Mouse (Mus musculus) embryo, embryonic 11.5 days (tissue): ENCODE measurements around the gene Lman2.
A peak's percentile ranks its signal among the peaks of the same experiment; 100 is the strongest.

ENCODE experiments used
- DNase-seq: peaks from one replicate; pipeline ENCODE4 v3.0.0-alpha.2; 2012; ENCODE audit warnings: low read depth, low spot score

Lman2 gene

GRCm38 (mm10) chr13:55362453-55363060 lies at the start of gene Lman2:
TSS of gene Lman2 (minus strand) at chr13:55362783.
- DNase-seq = peak; percentile 96

- no peak for DNase-seq
Observed at GRCm38 (mm10) chr13:55411826-55412225, 49.2 kb upstream of the Lman2 start.

GRCm38 (mm10) chr13:55408546-55409120 lies 46.0 kb upstream of the Lman2 start:
- no peak for DNase-seq

GRCm38 (mm10) chr13:55407341-55407740 lies 44.8 kb upstream of the Lman2 start:
- DNase-seq = no peak

- no peak for DNase-seq
Observed at GRCm38 (mm10) chr13:55405783-55406390, 43.3 kb upstream of the Lman2 start.

GRCm38 (mm10) chr13:55404853-55405782 lies 42.5 kb upstream of the Lman2 start:
- DNase-seq = peak; percentile 77

GRCm38 (mm10) chr13:55403935-55404852 lies 41.6 kb upstream of the Lman2 start:
- DNase-seq = no peak

- DNase-seq = no peak
Observed at GRCm38 (mm10) chr13:55403266-55403665, 40.7 kb upstream of the Lman2 start.

GRCm38 (mm10) chr13:55400039-55400346 lies 37.4 kb upstream of the Lman2 start:
- no peak for DNase-seq

GRCm38 (mm10) chr13:55399300-55400038 lies 36.9 kb upstream of the Lman2 start:
- DNase-seq = no peak

- no peak for DNase-seq
Observed at GRCm38 (mm10) chr13:55398088-55398487, 35.5 kb upstream of the Lman2 start, which contains the start of gene Slc34a1. TSS of gene Slc34a1 (plus strand) at chr13:55398187.

GRCm38 (mm10) chr13:55392933-55393332 lies 30.4 kb upstream of the Lman2 start:
- no peak for DNase-seq

- no peak for DNase-seq
Observed at GRCm38 (mm10) chr13:55391626-55392029, 29.0 kb upstream of the Lman2 start.

- DNase-seq = no peak
Observed at GRCm38 (mm10) chr13:55390644-55391043, 28.1 kb upstream of the Lman2 start.

GRCm38 (mm10) chr13:55381790-55382189 lies 19.2 kb upstream of the Lman2 start:
- DNase-seq = no peak

GRCm38 (mm10) chr13:55378907-55379580 lies 16.5 kb upstream of the Lman2 start:
- DNase-seq = no peak

- DNase-seq = no peak
Observed at GRCm38 (mm10) chr13:55375877-55376276, 13.3 kb upstream of the Lman2 start.

GRCm38 (mm10) chr13:55374206-55374924 lies 11.8 kb upstream of the Lman2 start:
- no peak for DNase-seq

GRCm38 (mm10) chr13:55371740-55372139 lies 9.2 kb upstream of the Lman2 start:
- no peak for DNase-seq
